Mouse (Mus musculus): ENCODE results near the gene Zfp799. TPM values are rescaled to one million over a fixed set of nuclear protein-coding genes. Genes with fewer than 3 reads are reported as not detected.

The Zfp799 gene
- polyA plus RNA-seq (2014; fragmentation: Illumina TruSeq; extraction: RNeasy Lipid Tissue Mini Kit (QIAGEN cat#74804); ENCODE audit: low read depth, low replicate concordance), result 5.5 TPM

DNA sequence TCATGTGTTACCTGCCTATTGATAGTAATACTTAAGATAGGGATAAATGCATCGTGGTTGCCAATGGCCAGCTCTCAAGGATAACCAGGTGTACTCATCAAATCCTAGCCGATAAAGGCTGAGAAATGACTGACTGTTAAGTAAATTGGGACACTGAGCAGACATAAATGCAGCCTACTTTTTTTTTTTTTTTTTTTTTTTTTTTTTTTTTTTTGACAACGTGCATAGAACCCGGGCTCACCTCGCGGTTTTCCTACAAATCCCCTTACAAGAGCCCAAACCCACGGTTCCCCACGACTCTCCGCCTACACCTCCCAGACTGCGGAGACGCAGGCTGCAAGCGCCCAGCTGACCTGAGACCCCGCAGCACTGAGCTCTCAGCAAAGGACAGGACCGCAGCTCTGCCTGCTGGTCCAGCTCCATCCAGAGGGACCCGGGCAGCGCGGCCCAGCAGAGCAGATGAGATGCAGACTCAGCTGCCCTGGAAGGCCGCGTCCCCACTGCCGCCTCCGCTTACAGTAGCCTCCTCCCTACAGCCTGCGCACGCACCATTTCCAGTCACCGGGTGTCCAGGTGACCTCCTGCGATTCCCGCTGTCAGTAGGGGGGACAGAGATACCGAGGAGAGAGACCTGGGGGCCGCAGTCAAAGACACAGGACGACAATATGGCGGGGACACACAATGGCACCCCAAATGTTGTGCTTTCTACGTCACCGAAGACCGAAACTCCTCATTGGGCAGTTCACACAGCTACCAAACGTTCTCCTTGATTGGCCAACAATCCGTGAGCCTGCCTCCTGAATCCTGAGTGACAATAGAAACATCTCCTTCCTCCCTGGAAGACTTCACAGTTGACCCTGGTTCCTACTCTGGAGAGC, at the start of gene Zfp799:
Gene Zfp799, minus strand, starts transcription at position 722 of the 878 bp plus-strand sequence.

GRCm38 (mm10) chr17:32809544-32810374, 20.3 kb downstream of the Zfp799 start, which contains the start of gene Zfp811:
Gene Zfp811, minus strand, starts transcription at chr17:32809931.

GRCm38 (mm10) chr17:32788094-32788559, 41.9 kb downstream of the Zfp799 start, which contains the start of gene Zfp871:
Gene Zfp871, minus strand, starts transcription at chr17:32788287.

Other genes starting within 250 kb of the Zfp799 start
- not detected for gene Cyp4f37, start 209.0 kb downstream of the Zfp799 start, polyA plus RNA-seq (2014; fragmentation: Illumina TruSeq; extraction: RNeasy Lipid Tissue Mini Kit (QIAGEN cat#74804); ENCODE audit: low read depth, low replicate concordance)
- gene Cyp4f40, start 171.4 kb downstream of the Zfp799 start, polyA plus RNA-seq (2014; fragmentation: Illumina TruSeq; extraction: RNeasy Lipid Tissue Mini Kit (QIAGEN cat#74804); ENCODE audit: low read depth, low replicate concordance), result 1.2 TPM
- gene Cyp4f15, start 144.6 kb downstream of the Zfp799 start, polyA plus RNA-seq (2014; fragmentation: Illumina TruSeq; extraction: RNeasy Lipid Tissue Mini Kit (QIAGEN cat#74804); ENCODE audit: low read depth, low replicate concordance), result 13.3 TPM
- 13.4 TPM for gene Zfp871, start 42.0 kb downstream of the Zfp799 start, polyA plus RNA-seq (2014; fragmentation: Illumina TruSeq; extraction: RNeasy Lipid Tissue Mini Kit (QIAGEN cat#74804); ENCODE audit: low read depth, low replicate concordance)
- 1.0 TPM for gene Zfp811, start 20.3 kb downstream of the Zfp799 start, polyA plus RNA-seq (2014; fragmentation: Illumina TruSeq; extraction: RNeasy Lipid Tissue Mini Kit (QIAGEN cat#74804); ENCODE audit: low read depth, low replicate concordance)
- gene Zfp870, start 61.4 kb upstream of the Zfp799 start, polyA plus RNA-seq (2014; fragmentation: Illumina TruSeq; extraction: RNeasy Lipid Tissue Mini Kit (QIAGEN cat#74804); ENCODE audit: low read depth, low replicate concordance), result 5.7 TPM
- gene Cyp4f14, start 87.1 kb upstream of the Zfp799 start, polyA plus RNA-seq (2014; fragmentation: Illumina TruSeq; extraction: RNeasy Lipid Tissue Mini Kit (QIAGEN cat#74804); ENCODE audit: low read depth, low replicate concordance), result 0.17 TPM
- gene Cyp4f13, start 117.1 kb upstream of the Zfp799 start, polyA plus RNA-seq (2014; fragmentation: Illumina TruSeq; extraction: RNeasy Lipid Tissue Mini Kit (QIAGEN cat#74804); ENCODE audit: low read depth, low replicate concordance), result 50.7 TPM
- gene Zfp472, start 135.6 kb upstream of the Zfp799 start, polyA plus RNA-seq (2014; fragmentation: Illumina TruSeq; extraction: RNeasy Lipid Tissue Mini Kit (QIAGEN cat#74804); ENCODE audit: low read depth, low replicate concordance), result 6.4 TPM
- 8.5 TPM for gene Zfp952, start 162.9 kb upstream of the Zfp799 start, polyA plus RNA-seq (2014; fragmentation: Illumina TruSeq; extraction: RNeasy Lipid Tissue Mini Kit (QIAGEN cat#74804); ENCODE audit: low read depth, low replicate concordance)
- gene Zfp763, start 203.1 kb upstream of the Zfp799 start, polyA plus RNA-seq (2014; fragmentation: Illumina TruSeq; extraction: RNeasy Lipid Tissue Mini Kit (QIAGEN cat#74804); ENCODE audit: low read depth, low replicate concordance), result 5.9 TPM
- gene 4921501E09Rik, start 237.8 kb upstream of the Zfp799 start, polyA plus RNA-seq (2014; fragmentation: Illumina TruSeq; extraction: RNeasy Lipid Tissue Mini Kit (QIAGEN cat#74804); ENCODE audit: low read depth, low replicate concordance), result 0.41 TPM